Mouse (Mus musculus) retina, postnatal 7 days (tissue): ENCODE measurements around the gene Nup107.
"Not testable (repeated sequence)": the region's sequence is repeated elsewhere in the genome, so short reads cannot be mapped to it uniquely, and the experiment has no call there.

Experiments used
- DNase-seq: peaks from one replicate; pipeline ENCODE4 v3.0.0-alpha.2; 2012; ENCODE audit warnings: low read depth, low spot score

The Nup107 gene

GRCm38 (mm10) chr10:117724136-117724718 lies 68.3 kb downstream of the Nup107 start:
- no peak for DNase-seq

GRCm38 (mm10) chr10:117718161-117719119 lies 74.1 kb downstream of the Nup107 start:
- DNase-seq = no peak

- DNase-seq = no peak
Observed at GRCm38 (mm10) chr10:117717583-117717982, 74.9 kb downstream of the Nup107 start.

- no peak for DNase-seq
Observed at GRCm38 (mm10) chr10:117716686-117717085, 75.8 kb downstream of the Nup107 start.

- DNase-seq = not testable (repeated sequence)
Observed at GRCm38 (mm10) chr10:117715654-117716053, 76.9 kb downstream of the Nup107 start.

- DNase-seq = no peak
Observed at GRCm38 (mm10) chr10:117714928-117715500, 77.5 kb downstream of the Nup107 start.

GRCm38 (mm10) chr10:117714048-117714545 lies 78.4 kb downstream of the Nup107 start:
- DNase-seq = no peak

- no peak for DNase-seq
Observed at GRCm38 (mm10) chr10:117713466-117713865, 79.0 kb downstream of the Nup107 start.

GRCm38 (mm10) chr10:117712871-117713270 lies 79.6 kb downstream of the Nup107 start:
- no peak for DNase-seq

GRCm38 (mm10) chr10:117712191-117712754 lies 80.2 kb downstream of the Nup107 start:
- no peak for DNase-seq

GRCm38 (mm10) chr10:117711408-117711807 lies 81.1 kb downstream of the Nup107 start:
- no peak for DNase-seq

- DNase-seq = peak; percentile 93
Observed at GRCm38 (mm10) chr10:117710604-117711141, 81.8 kb downstream of the Nup107 start, which contains the start of gene Mdm2. Mdm2 (minus strand) TSS chr10:117710758.

GRCm38 (mm10) chr10:117709930-117710603 lies 82.4 kb downstream of the Nup107 start:
- peak; percentile 72 for DNase-seq

- no peak for DNase-seq
Observed at GRCm38 (mm10) chr10:117709326-117709830, 83.1 kb downstream of the Nup107 start.

GRCm38 (mm10) chr10:117708856-117709255 lies 83.6 kb downstream of the Nup107 start:
- no peak for DNase-seq

- DNase-seq = no peak
Observed at GRCm38 (mm10) chr10:117708376-117708775, 84.1 kb downstream of the Nup107 start.

- DNase-seq = no peak
Observed at GRCm38 (mm10) chr10:117707114-117707838, 85.2 kb downstream of the Nup107 start.

- DNase-seq = no peak
Observed at GRCm38 (mm10) chr10:117706440-117706839, 86.1 kb downstream of the Nup107 start.

- no peak for DNase-seq
Observed at GRCm38 (mm10) chr10:117705806-117706205, 86.7 kb downstream of the Nup107 start.

- DNase-seq = no peak
Observed at GRCm38 (mm10) chr10:117704964-117705335, 87.6 kb downstream of the Nup107 start.
